Mouse (Mus musculus): ENCODE measurements at regions not wholly inside any gene's neighbourhood (a gene's known extent, or its start where the extent isn't known, plus 50 kb on each side); places are given as distances from the start of the nearest gene placed in this dataset.

- 83% methylated on average over 9 of the region's 9 CpGs for WGBS
- H3K27ac ChIP-seq (ENCODE audit: control insufficient read depth, insufficient read depth, low read depth, low read length, poor library complexity), result no peak overlapping the region
- H3K4me1 ChIP-seq (ENCODE audit: control insufficient read depth, insufficient read depth, low read length), result no peaks in the 10 kb centered on the region
- no peak overlapping the region for H3K4me3 ChIP-seq (replicated peaks; ENCODE audit: control insufficient read depth, low read depth, low read length)
- no peak for TF ChIP-seq CTCF (IDR thresholded peaks at IDR 0.05; ENCODE audit: control insufficient read depth, insufficient read depth, low read length)
- no peak for TF ChIP-seq POLR2A (IDR thresholded peaks at IDR 0.05; ENCODE audit: borderline replicate concordance, control insufficient read depth, low read depth, low read length)
Measured at GRCm38 (mm10) chr17:88306325-88306724, 134.2 kb upstream of the Foxn2 start.

- TF ChIP-seq POLR2A (IDR thresholded peaks at IDR 0.05; ENCODE audit: borderline replicate concordance, control insufficient read depth, low read depth, low read length) (no peak), CTCF (IDR thresholded peaks at IDR 0.05; ENCODE audit: control insufficient read depth, insufficient read depth, low read length) (no peak)
- Histone ChIP-seq H3K4me1 (ENCODE audit: control insufficient read depth, insufficient read depth, low read length) (no peaks in the 10 kb centered on the region), H3K27ac (ENCODE audit: control insufficient read depth, insufficient read depth, low read depth, low read length, poor library complexity) (no peak overlapping the region), H3K4me3 (replicated peaks; ENCODE audit: control insufficient read depth, low read depth, low read length) (no peak overlapping the region)
- 44% methylated on average over 4 of the region's 4 CpGs for WGBS
Measured at GRCm38 (mm10) chr17:88307082-88307481, 133.4 kb upstream of the Foxn2 start.

- Histone ChIP-seq H3K4me3 (replicated peaks; ENCODE audit: control insufficient read depth, low read depth, low read length) (no peak overlapping the region), H3K27ac (ENCODE audit: control insufficient read depth, insufficient read depth, low read depth, low read length, poor library complexity) (no peak overlapping the region), H3K4me1 (ENCODE audit: control insufficient read depth, insufficient read depth, low read length) (no peaks in the 10 kb centered on the region)
- TF ChIP-seq POLR2A (IDR thresholded peaks at IDR 0.05; ENCODE audit: borderline replicate concordance, control insufficient read depth, low read depth, low read length) (no peak), CTCF (IDR thresholded peaks at IDR 0.05; ENCODE audit: control insufficient read depth, insufficient read depth, low read length) (no peak)
- 88% methylated on average over 9 of the region's 9 CpGs for WGBS
Measured at GRCm38 (mm10) chr17:88307826-88308225, 132.7 kb upstream of the Foxn2 start.

GRCm38 (mm10) chr17:88312876-88313275 is 127.6 kb upstream of the Foxn2 start:
- 82% methylated on average over 2 of the region's 2 CpGs for WGBS
- Histone ChIP-seq H3K27ac (ENCODE audit: control insufficient read depth, insufficient read depth, low read depth, low read length, poor library complexity) (no peak overlapping the region), H3K4me3 (replicated peaks; ENCODE audit: control insufficient read depth, low read depth, low read length) (no peak overlapping the region), H3K4me1 (ENCODE audit: control insufficient read depth, insufficient read depth, low read length) (no peaks in the 10 kb centered on the region)
- TF ChIP-seq POLR2A (IDR thresholded peaks at IDR 0.05; ENCODE audit: borderline replicate concordance, control insufficient read depth, low read depth, low read length) (no peak), CTCF (IDR thresholded peaks at IDR 0.05; ENCODE audit: control insufficient read depth, insufficient read depth, low read length) (peak; percentile 43; the same call in 1 of the 2 replicates)

- 77% methylated on average over 15 of the region's 15 CpGs for WGBS
- Histone ChIP-seq H3K4me1 (ENCODE audit: control insufficient read depth, insufficient read depth, low read length) (no peaks in the 10 kb centered on the region), H3K27ac (ENCODE audit: control insufficient read depth, insufficient read depth, low read depth, low read length, poor library complexity) (no peak overlapping the region), H3K4me3 (replicated peaks; ENCODE audit: control insufficient read depth, low read depth, low read length) (no peak overlapping the region)
- TF ChIP-seq POLR2A (IDR thresholded peaks at IDR 0.05; ENCODE audit: borderline replicate concordance, control insufficient read depth, low read depth, low read length) (no peak), CTCF (IDR thresholded peaks at IDR 0.05; ENCODE audit: control insufficient read depth, insufficient read depth, low read length) (no peak)
Measured at GRCm38 (mm10) chr17:88316213-88316967, 124.1 kb upstream of the Foxn2 start.

- Histone ChIP-seq H3K4me1 (ENCODE audit: control insufficient read depth, insufficient read depth, low read length) (no peaks in the 10 kb centered on the region), H3K4me3 (replicated peaks; ENCODE audit: control insufficient read depth, low read depth, low read length) (no peak overlapping the region), H3K27ac (ENCODE audit: control insufficient read depth, insufficient read depth, low read depth, low read length, poor library complexity) (no peak overlapping the region)
- 81% methylated on average over 5 of the region's 5 CpGs for WGBS
- TF ChIP-seq POLR2A (IDR thresholded peaks at IDR 0.05; ENCODE audit: borderline replicate concordance, control insufficient read depth, low read depth, low read length) (no peak), CTCF (IDR thresholded peaks at IDR 0.05; ENCODE audit: control insufficient read depth, insufficient read depth, low read length) (no peak)
Measured at GRCm38 (mm10) chr17:88317311-88317710, 123.2 kb upstream of the Foxn2 start.

- H3K27ac ChIP-seq (ENCODE audit: control insufficient read depth, insufficient read depth, low read depth, low read length, poor library complexity), result no peak overlapping the region
- TF ChIP-seq POLR2A (IDR thresholded peaks at IDR 0.05; ENCODE audit: borderline replicate concordance, control insufficient read depth, low read depth, low read length) (no peak), CTCF (IDR thresholded peaks at IDR 0.05; ENCODE audit: control insufficient read depth, insufficient read depth, low read length) (no peak)
- no peaks in the 10 kb centered on the region for H3K4me1 ChIP-seq (ENCODE audit: control insufficient read depth, insufficient read depth, low read length)
- no peak overlapping the region for H3K4me3 ChIP-seq (replicated peaks; ENCODE audit: control insufficient read depth, low read depth, low read length)
- WGBS, result 90% methylated on average over 7 of the region's 7 CpGs
Measured at GRCm38 (mm10) chr17:88317806-88318205, 122.7 kb upstream of the Foxn2 start.

- Histone ChIP-seq H3K4me3 (replicated peaks; ENCODE audit: control insufficient read depth, low read depth, low read length) (no peak overlapping the region), H3K27ac (ENCODE audit: control insufficient read depth, insufficient read depth, low read depth, low read length, poor library complexity) (no peak overlapping the region), H3K4me1 (ENCODE audit: control insufficient read depth, insufficient read depth, low read length) (no peaks in the 10 kb centered on the region)
- TF ChIP-seq POLR2A (IDR thresholded peaks at IDR 0.05; ENCODE audit: borderline replicate concordance, control insufficient read depth, low read depth, low read length) (no peak), CTCF (IDR thresholded peaks at IDR 0.05; ENCODE audit: control insufficient read depth, insufficient read depth, low read length) (no peak)
- WGBS, result 85% methylated on average over 16 of the region's 16 CpGs
Measured at GRCm38 (mm10) chr17:88318207-88318791, 122.2 kb upstream of the Foxn2 start.

Data from bone marrow, adult 2 months (tissue).